Mouse (Mus musculus) heart, adult 8-10 months (tissue): ENCODE measurements at regions not wholly inside any gene's neighbourhood (a gene's known extent, or its start where the extent isn't known, plus 50 kb on each side); places are given as distances from the start of the nearest gene placed in this dataset.

Experiments
- DNase-seq: peaks from one replicate; pipeline ENCODE4 v3.0.0; 2022; ENCODE audit warnings: low spot score

- no peak for DNase-seq
Measured at GRCm38 (mm10) chr7:124455659-124456058, 473.0 kb downstream of the Hs3st4 start.

DNA sequence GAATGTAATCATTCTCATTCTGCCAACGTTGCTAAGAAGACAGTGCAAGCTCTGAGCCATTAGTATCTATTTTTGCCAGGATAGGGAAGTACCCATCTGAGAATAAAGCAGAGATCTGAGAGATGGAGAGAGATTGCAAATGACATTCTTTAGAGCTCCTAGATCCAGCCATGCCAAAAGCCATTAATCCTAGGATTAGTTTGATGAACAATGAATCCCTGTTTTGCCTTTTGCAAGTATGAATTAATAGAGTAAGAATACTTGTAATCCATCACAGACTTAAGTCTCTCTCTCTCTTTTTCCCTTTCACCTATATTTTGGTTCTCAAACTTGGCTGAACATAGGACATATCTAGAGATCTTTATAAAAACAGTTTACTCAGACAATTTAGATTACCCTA is 504.7 kb downstream of the Hs3st4 start:
- DNase-seq = no peak

GRCm38 (mm10) chr7:124491109-124491793 is 508.6 kb downstream of the Hs3st4 start:
- no peak for DNase-seq

- DNase-seq = no peak
Measured at GRCm38 (mm10) chr7:124491851-124492390, 509.3 kb downstream of the Hs3st4 start.

GRCm38 (mm10) chr7:124500636-124501035 is 518.0 kb downstream of the Hs3st4 start:
- DNase-seq = no peak

DNA sequence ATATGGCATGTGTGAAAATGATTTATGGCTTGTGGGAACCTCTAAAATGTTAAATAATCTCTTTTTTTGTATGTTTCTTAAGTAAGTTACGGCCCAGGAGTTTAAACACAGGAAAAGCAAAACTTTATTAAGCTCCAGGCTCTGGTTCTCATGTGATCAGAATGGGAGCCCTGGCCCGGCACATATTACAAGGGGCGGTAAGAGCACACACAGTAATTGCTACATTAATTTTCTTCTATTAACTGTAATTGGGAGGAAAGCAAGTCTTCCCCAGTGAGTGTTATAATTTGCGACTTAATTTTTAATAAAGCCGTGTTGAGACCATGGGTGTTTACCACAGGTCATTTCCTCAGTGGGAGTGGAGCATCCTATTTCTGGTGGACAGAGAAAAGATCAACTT is 520.1 kb downstream of the Hs3st4 start:
- no peak for DNase-seq

DNA sequence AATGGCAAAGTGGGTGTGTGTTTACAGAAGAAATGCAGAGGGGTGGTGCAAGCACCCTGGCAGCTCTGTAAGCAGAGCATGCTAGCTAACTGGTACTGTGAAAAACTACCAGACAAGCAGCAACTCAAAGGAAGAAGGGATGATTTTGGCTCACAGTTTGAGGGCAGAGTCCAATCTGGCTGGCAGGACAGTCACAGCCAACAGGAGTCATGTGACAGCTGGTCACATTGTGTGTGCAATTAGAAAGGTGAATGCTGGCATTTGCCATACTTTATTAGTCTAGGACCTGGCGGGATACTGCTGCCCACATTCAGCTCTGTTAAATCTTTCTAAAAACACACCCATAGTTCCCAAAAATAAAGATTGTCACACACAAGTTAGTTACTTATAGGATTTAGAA is 566.4 kb downstream of the Hs3st4 start:
- DNase-seq = no peak

- DNase-seq = no peak
Measured at GRCm38 (mm10) chr7:124557213-124557612, 574.5 kb downstream of the Hs3st4 start.

- no peak for DNase-seq
Measured at GRCm38 (mm10) chr7:124570804-124571203, 588.1 kb downstream of the Hs3st4 start.

- DNase-seq = no peak
Measured at GRCm38 (mm10) chr7:124573666-124574065, 591.0 kb downstream of the Hs3st4 start.

DNA sequence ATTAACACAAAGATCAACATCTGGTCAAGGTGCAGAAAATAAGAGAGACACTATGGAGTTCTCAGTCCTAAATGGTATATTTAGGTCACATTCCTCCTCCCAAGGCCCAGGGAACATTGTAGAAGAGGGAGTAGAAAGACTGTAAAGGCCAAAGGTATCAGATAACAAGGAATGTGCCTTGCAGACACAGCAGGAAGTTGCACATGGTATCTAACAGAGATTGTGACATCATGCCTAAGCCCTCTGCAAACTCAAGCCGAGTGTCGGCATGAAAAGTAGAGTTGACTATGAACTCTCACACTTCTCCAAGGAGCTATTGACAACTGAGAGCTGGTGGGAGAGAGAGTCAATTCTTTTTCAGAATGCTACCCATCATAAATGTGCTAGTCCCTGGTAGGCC is 598.7 kb downstream of the Hs3st4 start:
- DNase-seq = no peak

DNA sequence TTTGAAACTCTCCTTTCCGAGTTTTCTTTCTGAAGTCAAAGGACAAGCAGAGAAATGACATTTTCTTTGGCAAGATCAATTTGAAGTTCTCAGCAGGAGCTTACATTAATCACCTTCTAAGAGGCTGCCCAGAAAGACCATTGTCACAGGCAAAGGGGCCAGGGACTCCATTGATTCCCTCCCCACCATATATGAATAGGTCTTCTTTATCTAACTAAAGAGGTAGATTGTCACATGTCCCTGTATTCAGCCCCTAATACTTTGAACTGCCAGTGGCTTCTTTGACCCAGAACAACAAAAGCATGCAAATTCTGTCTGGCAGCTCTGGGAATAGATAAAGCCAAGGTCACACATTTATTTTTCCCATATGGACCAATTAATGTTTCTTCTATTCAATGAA is 602.6 kb downstream of the Hs3st4 start:
- DNase-seq = no peak

DNA sequence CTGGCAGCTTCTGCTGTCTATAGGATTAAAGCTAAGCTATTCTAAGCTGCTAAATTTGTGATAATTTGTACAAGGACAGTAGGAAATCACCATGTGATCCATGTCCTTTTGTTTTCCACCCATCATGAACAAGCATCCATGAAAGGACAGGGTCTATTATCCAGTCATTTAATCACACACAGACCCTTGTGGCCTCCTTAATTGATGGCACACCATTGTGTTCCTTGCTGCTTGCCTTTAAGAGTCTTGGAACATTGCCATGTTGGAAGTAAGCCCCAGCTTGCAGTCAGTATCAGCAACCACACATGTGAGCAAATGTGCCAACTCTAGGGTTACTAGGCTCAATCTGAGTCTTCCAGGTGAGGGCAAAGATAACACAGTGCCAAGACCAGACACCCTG is 608.7 kb downstream of the Hs3st4 start:
- DNase-seq = no peak

- DNase-seq = peak; percentile 7
Measured at GRCm38 (mm10) chr7:124593462-124593861, 610.8 kb downstream of the Hs3st4 start.

DNA sequence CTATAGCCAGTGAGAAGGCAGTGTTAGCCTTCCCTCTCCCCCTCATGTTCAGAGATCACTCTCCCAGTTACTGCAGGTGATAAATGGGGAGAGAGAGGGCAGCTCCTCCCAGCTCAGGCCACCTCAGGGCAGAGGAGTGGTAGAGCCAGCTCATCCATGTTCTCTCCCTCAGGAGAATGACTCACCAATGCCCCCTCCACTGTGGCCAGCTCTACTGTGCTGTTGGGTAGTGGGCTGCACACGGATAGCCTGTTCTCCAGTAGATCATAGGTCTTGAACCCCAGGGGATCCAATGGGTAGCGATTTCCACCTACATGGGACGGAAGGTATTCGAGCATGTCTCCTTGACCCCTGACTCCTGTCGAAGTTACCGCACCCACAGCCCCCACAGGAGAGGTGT is 618.1 kb downstream of the Hs3st4 start:
- DNase-seq = no peak

GRCm38 (mm10) chr7:124604581-124604980 is 621.9 kb downstream of the Hs3st4 start:
- DNase-seq = no peak

- DNase-seq = no peak
Measured at GRCm38 (mm10) chr7:124605978-124606377, 623.3 kb downstream of the Hs3st4 start.

DNA sequence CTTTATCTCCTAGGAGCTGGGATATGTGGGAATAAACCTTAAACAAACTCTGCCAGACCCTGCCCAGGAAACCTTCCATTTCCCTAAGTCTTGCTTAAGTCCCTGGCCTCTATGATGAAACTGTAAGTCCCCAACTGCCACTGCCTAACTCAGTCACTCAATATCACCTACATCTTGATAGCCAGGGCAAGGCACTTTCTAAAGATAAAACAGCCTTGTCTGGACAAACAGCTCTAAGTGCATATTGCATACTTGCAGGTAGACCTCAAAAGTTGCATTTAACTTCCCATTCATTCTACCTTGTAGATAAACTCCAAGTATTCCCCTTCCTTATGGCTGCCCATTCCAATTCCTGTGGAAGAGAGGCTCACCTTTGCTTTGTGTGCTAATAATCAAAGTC is 624.4 kb downstream of the Hs3st4 start:
- DNase-seq = no peak

- no peak for DNase-seq
Measured at GRCm38 (mm10) chr7:124610437-124610836, 627.8 kb downstream of the Hs3st4 start.

GRCm38 (mm10) chr7:124647131-124647530 is 664.5 kb downstream of the Hs3st4 start:
- no peak for DNase-seq

DNA sequence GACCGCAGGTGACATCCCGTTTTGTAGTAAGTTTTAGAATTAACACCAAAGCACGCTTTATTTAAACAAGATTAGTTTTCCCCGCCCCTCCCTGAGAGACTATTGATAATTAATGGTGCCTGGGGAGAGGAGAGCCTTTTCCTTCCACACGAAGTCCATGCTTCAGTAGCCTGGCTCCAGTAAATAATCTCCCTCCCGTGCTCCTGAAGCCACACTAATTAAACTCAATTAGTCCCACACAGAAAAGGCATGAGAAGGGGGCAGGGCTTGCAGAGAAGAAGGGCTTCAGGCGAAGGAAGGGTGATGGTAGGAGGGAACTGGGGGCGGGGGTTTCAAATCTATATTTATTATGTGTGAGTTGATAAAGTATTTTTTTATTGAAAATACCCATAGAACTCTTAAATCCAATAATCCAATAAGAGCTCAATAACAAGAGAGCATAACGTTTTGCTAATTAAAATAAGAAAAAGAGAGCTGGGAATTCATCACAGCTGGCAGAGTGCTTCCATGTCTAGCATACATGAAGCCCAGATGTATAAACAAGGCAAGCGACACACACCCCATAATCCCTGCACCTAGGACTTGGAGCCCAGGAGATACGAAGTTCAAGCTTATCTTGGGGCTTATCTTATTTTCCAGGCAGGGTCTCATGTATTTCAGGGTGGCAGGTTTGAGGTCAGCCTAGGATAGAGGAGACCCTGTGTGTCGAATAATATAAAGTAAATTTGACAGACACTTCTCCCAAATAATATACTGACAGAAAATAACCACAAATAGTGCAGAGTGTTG is 684.7 kb downstream of the Hs3st4 start:
- DNase-seq = no peak

- DNase-seq = no peak
Measured at GRCm38 (mm10) chr7:124668058-124668457, 685.4 kb downstream of the Hs3st4 start.

DNA sequence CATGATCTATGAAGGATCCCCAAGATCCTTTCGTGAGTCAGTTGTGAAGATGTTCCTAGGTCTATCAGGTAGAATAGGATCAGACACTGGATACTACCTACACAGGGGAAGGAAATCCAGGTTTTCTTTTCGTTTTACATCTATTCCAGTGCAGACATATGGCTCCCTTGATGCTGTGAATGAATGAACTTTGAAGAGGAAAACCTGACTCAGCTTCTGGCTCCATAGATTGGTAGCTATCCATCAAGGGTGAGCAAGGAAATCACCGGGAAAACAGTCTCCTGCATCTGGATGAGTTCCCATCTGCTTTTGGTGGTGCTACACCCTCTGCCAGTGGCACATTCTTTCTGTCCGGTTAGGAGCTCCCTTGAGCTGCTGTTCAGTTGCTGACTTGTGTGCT is 687.8 kb downstream of the Hs3st4 start:
- no peak for DNase-seq
